Mouse (Mus musculus): ENCODE measurements around the gene BC029722. TPM values are rescaled to one million over a fixed set of nuclear protein-coding genes. Genes with fewer than 3 reads are reported as not detected.

The BC029722 gene
- polyA plus RNA-seq, 1 experiment, result 32.2 TPM

GRCm38 (mm10) chr2:155817301-155818245, 1.7 kb downstream of the BC029722 start:
- peak overlapping the region; percentile 90 for H3K4me2 ChIP-seq (ENCODE audit: low read depth)
- no peaks in the 10 kb centered on the region for H3K79me2 ChIP-seq (ENCODE audit: control insufficient read depth, insufficient read depth)
- H3K4me3 ChIP-seq, result peak overlapping the region; percentile 43
- H3K27me3 ChIP-seq (ENCODE audit: control insufficient read depth, insufficient read depth, insufficient read length), result no peaks in the 10 kb centered on the region
- peaks cover 12% of the 10 kb centered on the region for H3K36me3 ChIP-seq (ENCODE audit: control insufficient read depth, insufficient read depth)
- no peak overlapping the region for H3ac ChIP-seq (ENCODE audit: control insufficient read depth, insufficient read length)
- TF ChIP-seq CEBPB (IDR thresholded peaks at IDR 0.05; ENCODE audit: insufficient read depth, poor library complexity, severe bottlenecking), result peak; percentile 94
- TF ChIP-seq USF1 (IDR thresholded peaks at IDR 0.05; ENCODE audit: low read depth), result no peak
- TF ChIP-seq E2F4 (IDR thresholded peaks at IDR 0.05; ENCODE audit: insufficient read depth), result no peak
- TF ChIP-seq MYOD1 (IDR thresholded peaks at IDR 0.05; ENCODE audit: control insufficient read depth in 1 of 3, insufficient read length in 2 of 3, low read depth in 2 of 3), result peak in 1 of 3 experiments; percentile 17

GRCm38 (mm10) chr2:155816179-155816578, 3.0 kb downstream of the BC029722 start:
- H3K4me2 ChIP-seq (ENCODE audit: low read depth), result no peak overlapping the region
- H3K4me3 ChIP-seq, result no peak overlapping the region
- no peak overlapping the region for H3ac ChIP-seq (ENCODE audit: control insufficient read depth, insufficient read length)
- no peaks in the 10 kb centered on the region for H3K79me2 ChIP-seq (ENCODE audit: control insufficient read depth, insufficient read depth)
- TF ChIP-seq REST (IDR thresholded peaks at IDR 0.05; ENCODE audit: insufficient read depth, insufficient read length) (no peak), POLR2AphosphoS2 (IDR thresholded peaks at IDR 0.05; ENCODE audit: insufficient read length, low read depth) (peak; percentile 15), MYOD1 (IDR thresholded peaks at IDR 0.05; ENCODE audit: control insufficient read depth in 1 of 3, insufficient read length in 2 of 3, low read depth in 2 of 3) (peak in 1 of 3 experiments; percentile 8)
- no peaks in the 10 kb centered on the region for H3K36me3 ChIP-seq (ENCODE audit: control insufficient read depth, insufficient read depth)
- no peaks in the 10 kb centered on the region for H3K27me3 ChIP-seq (ENCODE audit: control insufficient read depth, insufficient read depth, insufficient read length)

- Histone ChIP-seq H3K79me2 (ENCODE audit: control insufficient read depth, insufficient read depth) (no peaks in the 10 kb centered on the region), H3ac (ENCODE audit: control insufficient read depth, insufficient read length) (no peak overlapping the region), H3K4me3 (no peak overlapping the region), H3K4me2 (ENCODE audit: low read depth) (no peak overlapping the region), H3K36me3 (ENCODE audit: control insufficient read depth, insufficient read depth) (no peaks in the 10 kb centered on the region), H3K27me3 (ENCODE audit: control insufficient read depth, insufficient read depth, insufficient read length) (no peaks in the 10 kb centered on the region)
- TF ChIP-seq MYOG (IDR thresholded peaks at IDR 0.05; ENCODE audit: control insufficient read depth in 1 of 3, insufficient read depth in 1 of 3, insufficient read length in 2 of 3, low read depth in 2 of 3) (no peak), SRF (IDR thresholded peaks at IDR 0.05; ENCODE audit: control insufficient read depth, insufficient read length, low read depth) (no peak), MYOD1 (IDR thresholded peaks at IDR 0.05; ENCODE audit: control insufficient read depth in 1 of 3, insufficient read length in 2 of 3, low read depth in 2 of 3) (no peak), CEBPB (IDR thresholded peaks at IDR 0.05; ENCODE audit: insufficient read depth, poor library complexity, severe bottlenecking) (no peak), TCF3 (IDR thresholded peaks at IDR 0.05; ENCODE audit: insufficient read length, low read depth) (no peak), POLR2AphosphoS2 (IDR thresholded peaks at IDR 0.05; ENCODE audit: insufficient read length, low read depth) (no peak), REST (IDR thresholded peaks at IDR 0.05; ENCODE audit: insufficient read depth, insufficient read length) (no peak), E2F4 (IDR thresholded peaks at IDR 0.05; ENCODE audit: insufficient read depth) (no peak), TCF12 (IDR thresholded peaks at IDR 0.05; ENCODE audit: insufficient read depth, poor library complexity, severe bottlenecking) (no peak), USF1 (IDR thresholded peaks at IDR 0.05; ENCODE audit: low read depth) (no peak), MAX (IDR thresholded peaks at IDR 0.05; ENCODE audit: low read depth) (no peak), POLR2A (IDR thresholded peaks at IDR 0.05; ENCODE audit: insufficient read length, low read depth) (no peak)
These were observed 4.4 kb downstream of the BC029722 start for GRCm38 (mm10) chr2:155814829-155815228.

DNA sequence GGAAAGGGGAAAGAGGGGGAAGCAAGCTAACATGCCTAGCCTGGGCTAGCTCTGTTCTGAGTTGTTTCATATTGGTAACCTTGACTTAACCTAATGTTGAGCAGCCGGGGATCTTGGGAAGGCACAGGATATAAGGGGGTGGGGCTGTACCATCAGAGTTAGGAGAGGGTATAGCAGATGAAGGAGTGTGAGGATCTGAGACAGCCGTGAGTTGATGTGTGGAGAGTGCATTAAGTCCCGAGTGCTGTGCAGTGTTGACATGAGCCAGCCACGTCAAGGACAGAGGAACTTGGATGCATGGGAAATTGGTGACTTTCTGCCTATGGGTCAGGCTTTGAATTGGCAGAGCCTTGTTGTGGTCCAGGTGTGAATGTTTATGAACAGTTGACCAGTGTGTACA, 6.6 kb downstream of the BC029722 start:
- no peaks in the 10 kb centered on the region for H3K27me3 ChIP-seq (ENCODE audit: control insufficient read depth, insufficient read depth, insufficient read length)
- H3K36me3 ChIP-seq (ENCODE audit: control insufficient read depth, insufficient read depth), result no peaks in the 10 kb centered on the region
- H3K79me2 ChIP-seq (ENCODE audit: control insufficient read depth, insufficient read depth), result no peaks in the 10 kb centered on the region
- H3K4me3 ChIP-seq, result no peak overlapping the region
- no peak overlapping the region for H3ac ChIP-seq (ENCODE audit: control insufficient read depth, insufficient read length)
- no peak for TF ChIP-seq MYOG (IDR thresholded peaks at IDR 0.05; ENCODE audit: control insufficient read depth in 1 of 3, insufficient read depth in 1 of 3, insufficient read length in 2 of 3, low read depth in 2 of 3)
- no peak for TF ChIP-seq POLR2AphosphoS2 (IDR thresholded peaks at IDR 0.05; ENCODE audit: insufficient read length, low read depth)
- TF ChIP-seq CEBPB (IDR thresholded peaks at IDR 0.05; ENCODE audit: insufficient read depth, poor library complexity, severe bottlenecking), result no peak
- TF ChIP-seq TCF12 (IDR thresholded peaks at IDR 0.05; ENCODE audit: insufficient read depth, poor library complexity, severe bottlenecking), result no peak
- TF ChIP-seq MAX (IDR thresholded peaks at IDR 0.05; ENCODE audit: low read depth), result no peak
- no peak for TF ChIP-seq MYOD1 (IDR thresholded peaks at IDR 0.05; ENCODE audit: control insufficient read depth in 1 of 3, insufficient read length in 2 of 3, low read depth in 2 of 3)
- TF ChIP-seq POLR2A (IDR thresholded peaks at IDR 0.05; ENCODE audit: insufficient read length, low read depth), result no peak
- no peak for TF ChIP-seq REST (IDR thresholded peaks at IDR 0.05; ENCODE audit: insufficient read depth, insufficient read length)
- TF ChIP-seq SRF (IDR thresholded peaks at IDR 0.05; ENCODE audit: control insufficient read depth, insufficient read length, low read depth), result no peak
- no peak for TF ChIP-seq USF1 (IDR thresholded peaks at IDR 0.05; ENCODE audit: low read depth)
- no peak for TF ChIP-seq TCF3 (IDR thresholded peaks at IDR 0.05; ENCODE audit: insufficient read length, low read depth)
- no peak for TF ChIP-seq E2F4 (IDR thresholded peaks at IDR 0.05; ENCODE audit: insufficient read depth)
- H3K4me2 ChIP-seq (ENCODE audit: low read depth), result no peak overlapping the region
